Mouse (Mus musculus) kidney, adult 18-20 months (tissue): ENCODE data around the gene Enpp1.
A peak's percentile ranks its signal among the peaks of the same experiment; 100 is the strongest.

Source experiments
- DNase-seq: peaks from one replicate; pipeline ENCODE4 v3.0.0; 2021

Enpp1 gene

DNA sequence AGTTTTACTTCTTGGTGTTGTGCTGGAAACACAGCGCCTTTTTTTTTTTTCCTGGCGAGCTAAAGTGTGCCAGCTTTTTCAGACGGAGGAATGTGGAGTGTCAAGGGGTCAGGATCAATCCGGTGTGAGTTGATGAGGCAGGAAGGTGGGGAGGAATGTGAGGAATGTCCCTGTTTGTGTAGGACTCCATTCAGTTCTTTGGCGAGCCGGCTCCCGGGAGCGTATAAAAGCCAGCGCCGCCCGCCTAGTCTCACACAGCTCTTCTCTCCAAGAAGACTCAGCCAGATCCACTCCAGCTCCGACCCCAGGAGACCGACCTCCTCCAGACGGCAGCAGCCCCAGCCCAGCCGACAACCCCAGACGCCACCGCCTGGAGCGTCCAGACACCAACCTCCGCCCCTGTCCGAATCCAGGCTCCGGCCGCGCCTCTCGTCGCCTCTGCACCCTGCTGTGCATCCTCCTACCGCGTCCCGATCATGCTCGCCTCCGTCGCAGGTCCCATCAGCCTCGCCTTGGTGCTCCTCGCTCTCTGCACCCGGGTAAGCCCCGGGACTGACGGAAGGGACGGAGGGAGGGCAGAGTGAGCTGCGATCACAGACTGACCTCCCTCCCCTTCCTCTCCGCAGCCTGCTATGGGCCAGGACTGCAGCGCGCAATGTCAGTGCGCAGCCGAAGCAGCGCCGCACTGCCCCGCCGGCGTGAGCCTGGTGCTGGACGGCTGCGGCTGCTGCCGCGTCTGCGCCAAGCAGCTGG lies 116.5 kb downstream of the Enpp1 start, which contains the start of gene Ccn2:
Gene Ccn2 (plus strand): TSS at position 193 of the 753 bp plus-strand sequence.
- peak; percentile 88 for DNase-seq

DNA sequence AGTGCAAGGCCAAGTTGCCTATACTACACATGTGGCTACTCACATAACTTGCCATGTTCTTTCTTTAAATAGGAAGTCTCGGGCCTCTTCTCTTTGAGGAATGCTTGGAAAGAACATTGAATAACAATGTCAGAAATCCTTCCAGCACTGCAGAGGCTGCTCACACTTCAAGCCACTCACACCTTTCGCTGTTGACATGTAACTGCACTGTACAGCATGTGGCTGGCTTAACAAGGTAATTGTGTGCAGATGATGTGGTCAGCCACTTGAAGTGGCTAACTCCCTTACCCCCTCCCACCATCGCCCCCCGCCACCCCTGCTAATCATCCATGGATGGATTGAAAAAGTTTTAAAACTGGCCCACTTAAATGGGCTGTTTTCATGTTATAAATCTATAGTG lies 118.4 kb downstream of the Enpp1 start:
- DNase-seq = no peak

DNA sequence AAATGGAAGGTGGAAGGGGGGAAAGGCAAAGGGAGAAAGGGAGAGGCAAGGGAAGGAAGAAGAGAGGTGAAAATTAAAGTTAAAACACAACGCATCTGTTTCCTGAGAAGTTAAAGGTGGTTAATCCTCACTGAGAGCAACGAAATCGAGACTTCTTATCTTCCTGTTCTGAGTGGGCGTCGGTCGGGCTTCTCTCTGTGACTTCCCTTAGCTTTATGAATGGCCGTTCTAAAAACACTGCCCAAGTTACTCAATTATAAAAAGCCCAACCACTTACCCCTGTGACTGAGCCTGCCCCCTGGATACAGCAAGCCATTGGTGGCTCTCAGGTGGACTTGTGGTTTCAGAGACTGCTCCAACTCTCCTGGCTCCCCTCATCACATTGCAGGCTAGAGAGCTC lies 119.0 kb downstream of the Enpp1 start:
- DNase-seq = no peak

DNA sequence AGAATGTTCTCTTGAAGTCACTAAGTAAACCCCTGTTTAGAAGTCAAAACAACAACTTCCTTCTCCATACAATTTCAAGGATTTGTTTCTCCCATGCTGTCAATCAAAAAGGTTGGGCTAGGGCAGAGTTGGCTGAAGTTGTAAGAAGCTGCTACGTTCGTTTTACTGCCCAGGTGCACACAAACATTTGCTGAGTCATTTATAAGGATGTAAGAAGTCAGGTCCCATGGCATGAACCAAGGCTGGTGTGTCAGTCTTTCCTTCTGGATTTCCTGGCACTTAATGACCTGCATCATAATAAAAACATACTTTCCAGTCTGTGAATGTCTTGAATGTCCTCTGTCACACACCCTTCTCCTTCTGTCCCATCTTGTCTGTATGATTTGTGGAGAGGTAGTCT lies 119.6 kb downstream of the Enpp1 start:
- no peak for DNase-seq

DNA sequence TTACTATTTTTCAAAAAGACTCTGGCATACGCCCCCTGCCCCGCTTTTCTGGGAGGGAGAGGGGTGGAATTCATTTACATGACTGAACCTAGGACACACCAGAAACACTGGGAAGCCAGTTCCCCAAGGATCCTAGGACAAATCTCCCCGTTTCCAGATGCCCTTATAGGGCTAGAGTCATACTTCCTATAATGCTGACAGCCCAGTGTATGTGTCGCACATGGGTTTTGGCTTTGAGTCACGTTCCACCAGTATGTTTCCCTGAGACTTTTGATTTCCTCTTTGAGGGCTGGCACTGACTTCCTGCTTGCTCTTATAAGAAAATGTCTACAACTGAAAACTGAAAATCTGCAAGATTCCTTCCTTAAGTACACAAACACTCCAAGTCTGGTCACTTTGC lies 120.2 kb downstream of the Enpp1 start:
- no peak for DNase-seq

DNA sequence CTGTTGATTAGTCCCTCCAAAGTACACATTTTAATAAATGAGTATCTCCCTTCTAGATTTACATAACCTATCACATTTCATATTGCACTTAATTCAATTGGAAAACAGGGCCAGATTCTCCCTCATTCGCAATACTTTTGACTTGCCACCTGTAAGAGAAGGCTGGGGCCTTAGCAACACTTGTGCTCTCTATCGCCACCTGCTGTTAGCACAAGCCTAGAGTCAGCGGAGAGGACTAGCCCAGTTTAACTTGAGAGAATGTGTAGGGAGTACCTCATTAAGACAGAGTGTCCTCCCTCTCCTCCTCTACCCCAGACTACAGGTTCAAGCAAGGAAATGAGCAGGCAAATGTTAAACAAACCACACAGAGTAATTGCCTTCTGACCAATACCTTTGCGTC lies 120.8 kb downstream of the Enpp1 start:
- DNase-seq = peak; percentile 85

DNA sequence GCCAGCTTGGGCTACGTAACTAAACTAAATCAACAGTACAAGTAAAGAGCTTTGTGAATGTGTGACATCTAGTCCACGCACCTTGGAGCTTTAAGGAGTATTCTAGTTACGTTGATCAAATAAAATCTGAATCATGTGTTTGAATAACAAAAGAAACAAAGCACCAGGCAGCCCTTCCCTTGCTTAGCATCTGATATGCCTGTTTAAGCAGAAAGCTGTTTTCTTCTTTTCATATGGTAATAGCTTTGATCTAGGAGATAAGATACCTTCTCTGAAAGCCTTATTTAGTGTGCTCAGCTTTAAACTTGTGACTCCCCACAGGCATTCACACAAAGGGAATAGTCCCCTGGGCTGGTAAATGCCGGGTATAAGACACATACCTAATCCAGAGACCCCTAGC lies 121.4 kb downstream of the Enpp1 start:
- DNase-seq = no peak

DNA sequence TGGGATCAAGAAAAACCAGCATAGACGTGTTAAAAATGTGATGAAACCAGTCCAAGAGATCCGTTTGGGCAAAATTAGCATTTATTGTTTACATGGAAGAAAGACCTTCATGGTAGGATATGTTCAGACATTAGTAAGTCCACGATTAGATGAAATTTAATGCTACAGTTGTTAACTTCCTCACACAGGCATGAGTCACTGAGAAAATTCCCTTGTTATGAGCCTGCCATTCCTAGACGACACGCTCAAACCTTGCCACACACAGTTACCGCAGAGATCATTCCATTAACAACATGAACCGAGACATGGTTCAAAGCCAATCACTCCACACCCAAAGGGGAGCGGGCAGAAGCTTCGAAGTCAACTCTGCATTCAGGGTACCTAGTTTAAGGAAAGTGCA lies 122.7 kb downstream of the Enpp1 start:
- no peak for DNase-seq

DNA sequence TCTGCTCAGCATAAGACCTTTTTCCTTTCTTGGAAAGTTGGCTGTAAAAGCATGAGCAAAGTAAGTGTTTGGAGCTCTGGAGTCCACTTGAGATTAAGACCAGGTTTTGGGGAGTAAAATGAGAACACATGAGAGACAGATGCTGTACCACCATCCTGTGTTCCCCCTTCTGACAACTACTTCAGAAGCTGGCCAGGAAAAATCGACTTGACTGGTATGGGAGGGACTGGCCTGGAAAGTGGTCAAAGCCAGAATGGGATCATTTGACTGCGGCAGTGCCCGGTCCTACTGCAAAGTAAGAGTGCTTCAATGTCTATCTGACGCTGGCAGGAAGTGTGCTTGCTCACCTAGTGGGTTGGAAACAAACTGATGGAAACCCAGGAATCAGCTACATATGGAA lies 123.1 kb downstream of the Enpp1 start:
- DNase-seq = no peak
